Mouse (Mus musculus) c-Kit-positive CD71-negative TER-119-negative erythroid progenitor cells, embryonic 14.5 days (primary cell): Measurements from ENCODE around the gene Sgcd.
"Not testable (repeated sequence)": the region's sequence is repeated elsewhere in the genome, so short reads cannot be mapped to it uniquely, and the experiment has no call there.

ENCODE experiments used
- DNase-seq: peaks from one replicate; pipeline ENCODE4 v3.0.0-alpha.2; 2013; ENCODE audit warnings: low read depth

Gene Sgcd

GRCm38 (mm10) chr11:47777226-47777915, 211.4 kb downstream of the Sgcd start:
- DNase-seq, result no peak

- no peak for DNase-seq
These were observed 212.8 kb downstream of the Sgcd start for GRCm38 (mm10) chr11:47776019-47776418.

- DNase-seq, result no peak
These were observed 222.9 kb downstream of the Sgcd start for GRCm38 (mm10) chr11:47765859-47766258.

- not testable (repeated sequence) for DNase-seq
These were observed 225.2 kb downstream of the Sgcd start for GRCm38 (mm10) chr11:47763569-47763968.

GRCm38 (mm10) chr11:47759015-47759414, 229.8 kb downstream of the Sgcd start:
- no peak for DNase-seq

GRCm38 (mm10) chr11:47742806-47743205, 246.0 kb downstream of the Sgcd start:
- DNase-seq, result no peak

- DNase-seq, result no peak
These were observed 283.6 kb downstream of the Sgcd start for GRCm38 (mm10) chr11:47704930-47705787.

GRCm38 (mm10) chr11:47695611-47696010, 293.2 kb downstream of the Sgcd start:
- DNase-seq, result no peak

- DNase-seq, result peak; percentile 16
These were observed 330.6 kb downstream of the Sgcd start for GRCm38 (mm10) chr11:47658135-47658534.

- no peak for DNase-seq
These were observed 342.9 kb downstream of the Sgcd start for GRCm38 (mm10) chr11:47645911-47646310.

GRCm38 (mm10) chr11:47641567-47642259, 347.1 kb downstream of the Sgcd start:
- no peak for DNase-seq

GRCm38 (mm10) chr11:47640556-47640955, 348.2 kb downstream of the Sgcd start:
- no peak for DNase-seq

GRCm38 (mm10) chr11:47630186-47630585, 358.6 kb downstream of the Sgcd start:
- DNase-seq, result no peak

GRCm38 (mm10) chr11:47609892-47610291, 378.9 kb downstream of the Sgcd start:
- no peak for DNase-seq

GRCm38 (mm10) chr11:47574635-47575034, 414.1 kb downstream of the Sgcd start:
- DNase-seq, result no peak

GRCm38 (mm10) chr11:47568488-47568887, 420.3 kb downstream of the Sgcd start:
- no peak for DNase-seq

GRCm38 (mm10) chr11:47566156-47566555, 422.6 kb downstream of the Sgcd start:
- DNase-seq, result no peak

GRCm38 (mm10) chr11:47524845-47525244, 463.9 kb downstream of the Sgcd start:
- no peak for DNase-seq

GRCm38 (mm10) chr11:47508047-47508446, 480.7 kb downstream of the Sgcd start:
- no peak for DNase-seq

- peak; percentile 1 for DNase-seq
These were observed 485.5 kb downstream of the Sgcd start for GRCm38 (mm10) chr11:47503236-47503635.

GRCm38 (mm10) chr11:47473493-47474230, 515.1 kb downstream of the Sgcd start:
- no peak for DNase-seq

GRCm38 (mm10) chr11:47460700-47461099, 528.1 kb downstream of the Sgcd start:
- DNase-seq, result not testable (repeated sequence)
